Mouse (Mus musculus) hindbrain, embryonic 16.5 days (tissue): ENCODE data around the gene Ssbp3. TPM values are rescaled to one million over a fixed set of nuclear protein-coding genes. Genes with fewer than 3 reads are reported as not detected.

Source experiments
- ATAC-seq: fragments of 200-750 bp; cut with Nextera tagmentation; 2 replicates; pipeline ENCODE4 v1.8.0; 2017; ENCODE audit warnings: moderate TSS enrichment, moderate library complexity
- H3K27ac ChIP-seq: fragments of 300-500 bp; sonication (generic); 2 replicates; pipeline ENCODE4 v1.5.1; 2014; ENCODE audit warnings: low read depth, mild to moderate bottlenecking, control low read depth, low read length, moderate library complexity
- H3K27me3 ChIP-seq: fragments of 300-500 bp; sonication (generic); replicated peaks from 2 replicates; pipeline ENCODE4 v1.6.1; 2014; ENCODE audit warnings: low read length; ENCODE audit not compliant: control insufficient read depth, insufficient read depth
- H3K36me3 ChIP-seq: fragments of 300-500 bp; sonication (generic); 2 replicates; pipeline ENCODE4 v1.6.1; 2014; ENCODE audit warnings: mild to moderate bottlenecking, low read length, moderate library complexity, mixed read lengths; ENCODE audit not compliant: control insufficient read depth, insufficient read depth
- H3K4me1 ChIP-seq: fragments of 300-500 bp; sonication (generic); 2 replicates; pipeline ENCODE4 v1.6.1; 2014; ENCODE audit warnings: low read depth, low read length; ENCODE audit not compliant: control insufficient read depth, insufficient read depth
- H3K4me2 ChIP-seq: fragments of 300-500 bp; sonication (generic); 2 replicates; pipeline ENCODE4 v1.6.1; 2014; ENCODE audit warnings: mild to moderate bottlenecking, low read length, control low read depth, moderate library complexity
- H3K4me3 ChIP-seq: fragments of 300-500 bp; sonication (generic); 2 replicates; pipeline ENCODE4 v1.5.1; 2014; ENCODE audit warnings: mild to moderate bottlenecking, low read length, control low read depth, moderate library complexity
- H3K9ac ChIP-seq: fragments of 300-500 bp; sonication (generic); 2 replicates; pipeline ENCODE4 v1.6.1; 2014; ENCODE audit warnings: low read depth, mild to moderate bottlenecking, control low read depth, low read length, moderate library complexity
- H3K9me3 ChIP-seq: fragments of 300-500 bp; sonication (generic); 2 replicates; pipeline ENCODE4 v1.6.1; 2014; ENCODE audit warnings: mild to moderate bottlenecking, low read length, moderate library complexity; ENCODE audit not compliant: control insufficient read depth
- WGBS: fragments of 180-500 bp; shearing (Covaris S2); extraction: QIAGEN DNeasy Blood & Tissue Kit; methylation state at CpG from one replicate; pipeline ENCODE4 v1.1.7; 2014; 5-methylcytosine and 5-hydroxymethylcytosine counted together
- polyA plus RNA-seq: library from polyadenylated mRNA; unstranded; fragments of >200 nt; fragmentation: Nextera tagmentation; extraction: Ambion mirVana; gene quantifications from 2 replicates; pipeline ENCODE4 v1.2.1, GENCODE M21; 2015

Gene Ssbp3
- polyA plus RNA-seq, 1 experiment from 2014 or later, result 82.9 TPM

GRCm38 (mm10) chr4:107004346-107004745 lies 93.8 kb downstream of the Ssbp3 start:
- H3K4me2 ChIP-seq, result no peak overlapping the region
- H3K27me3 ChIP-seq, result no peaks in the 10 kb centered on the region
- H3K27ac ChIP-seq, result no peak overlapping the region
- H3K9ac ChIP-seq, result no peak overlapping the region
- ATAC-seq, result no peak
- peaks cover 24% of the 10 kb centered on the region for H3K4me1 ChIP-seq
- no peaks in the 10 kb centered on the region for H3K9me3 ChIP-seq
- no peak overlapping the region for H3K4me3 ChIP-seq
- no peaks in the 10 kb centered on the region for H3K36me3 ChIP-seq
- 74% methylated on average over 3 of the region's 3 CpGs for WGBS

- no peak for ATAC-seq
- WGBS, result 82% methylated on average over 5 of the region's 5 CpGs
- H3K4me3 ChIP-seq, result no peak overlapping the region
These were observed 94.7 kb downstream of the Ssbp3 start for GRCm38 (mm10) chr4:107005166-107005565.

GRCm38 (mm10) chr4:107006229-107006628 lies 95.7 kb downstream of the Ssbp3 start:
- Histone ChIP-seq H3K9me3 (no peaks in the 10 kb centered on the region), H3K4me3 (no peak overlapping the region), H3K4me1 (peaks cover 20% of the 10 kb centered on the region), H3K27me3 (no peaks in the 10 kb centered on the region), H3K27ac (no peak overlapping the region), H3K36me3 (no peaks in the 10 kb centered on the region), H3K9ac (no peak overlapping the region), H3K4me2 (no peak overlapping the region)
- 76% methylated on average over 4 of the region's 4 CpGs for WGBS
- ATAC-seq, result no peak

More at GRCm38 (mm10) chr4:107005166-107005565, 94.7 kb downstream of the Ssbp3 start:
- H3K4me1 ChIP-seq, result peaks cover 24% of the 10 kb centered on the region
- H3K4me2 ChIP-seq, result no peak overlapping the region
- no peak overlapping the region for H3K9ac ChIP-seq
- no peaks in the 10 kb centered on the region for H3K27me3 ChIP-seq
- no peaks in the 10 kb centered on the region for H3K9me3 ChIP-seq
- no peaks in the 10 kb centered on the region for H3K36me3 ChIP-seq
- H3K27ac ChIP-seq, result no peak overlapping the region

- WGBS, result 90% methylated on average over 6 of the region's 6 CpGs
- Histone ChIP-seq H3K9me3 (no peaks in the 10 kb centered on the region), H3K36me3 (no peaks in the 10 kb centered on the region), H3K27ac (no peak overlapping the region), H3K9ac (no peak overlapping the region), H3K4me2 (no peak overlapping the region), H3K4me1 (peaks cover 15% of the 10 kb centered on the region), H3K27me3 (no peaks in the 10 kb centered on the region), H3K4me3 (no peak overlapping the region)
- ATAC-seq, result no peak
These were observed 96.3 kb downstream of the Ssbp3 start for GRCm38 (mm10) chr4:107006807-107007206.

GRCm38 (mm10) chr4:107007359-107007758 lies 96.9 kb downstream of the Ssbp3 start:
- ATAC-seq, result no peak
- H3K4me2 ChIP-seq, result no peak overlapping the region
- peaks cover 9% of the 10 kb centered on the region for H3K4me1 ChIP-seq
- WGBS, result 88% methylated on average over 7 of the region's 8 CpGs
- H3K27me3 ChIP-seq, result no peaks in the 10 kb centered on the region
- no peak overlapping the region for H3K4me3 ChIP-seq
- no peaks in the 10 kb centered on the region for H3K36me3 ChIP-seq
- no peaks in the 10 kb centered on the region for H3K9me3 ChIP-seq
- no peak overlapping the region for H3K27ac ChIP-seq
- H3K9ac ChIP-seq, result no peak overlapping the region

- WGBS, result 95% methylated on average over 2 of the region's 2 CpGs
- H3K4me3 ChIP-seq, result no peak overlapping the region
- no peak overlapping the region for H3K9ac ChIP-seq
- H3K27ac ChIP-seq, result no peak overlapping the region
- no peaks in the 10 kb centered on the region for H3K9me3 ChIP-seq
- ATAC-seq, result no peak
- H3K4me1 ChIP-seq, result peaks cover 2% of the 10 kb centered on the region; the same call in 1 of the 2 replicates
- no peak overlapping the region for H3K4me2 ChIP-seq
- H3K36me3 ChIP-seq, result no peaks in the 10 kb centered on the region
- H3K27me3 ChIP-seq, result no peaks in the 10 kb centered on the region
These were observed 97.7 kb downstream of the Ssbp3 start for GRCm38 (mm10) chr4:107008161-107008560.

- Histone ChIP-seq H3K4me3 (no peak overlapping the region), H3K36me3 (no peaks in the 10 kb centered on the region), H3K4me2 (no peak overlapping the region), H3K4me1 (no peaks in the 10 kb centered on the region), H3K9ac (no peak overlapping the region), H3K27me3 (no peaks in the 10 kb centered on the region), H3K9me3 (no peaks in the 10 kb centered on the region), H3K27ac (no peak overlapping the region)
- no peak for ATAC-seq
- 83% methylated on average over 7 of the region's 7 CpGs for WGBS
These were observed 99.0 kb downstream of the Ssbp3 start for GRCm38 (mm10) chr4:107009548-107009947.

GRCm38 (mm10) chr4:107011325-107012004 lies 101.0 kb downstream of the Ssbp3 start:
- no peaks in the 10 kb centered on the region for H3K36me3 ChIP-seq
- H3K4me1 ChIP-seq, result peaks cover 12% of the 10 kb centered on the region
- H3K27ac ChIP-seq, result no peak overlapping the region
- H3K9me3 ChIP-seq, result no peaks in the 10 kb centered on the region
- H3K4me3 ChIP-seq, result no peak overlapping the region
- H3K4me2 ChIP-seq, result no peak overlapping the region
- no peak overlapping the region for H3K9ac ChIP-seq
- WGBS, result 86% methylated on average over 8 of the region's 8 CpGs
- no peak for ATAC-seq
- no peaks in the 10 kb centered on the region for H3K27me3 ChIP-seq

- 68% methylated on average over 13 of the region's 13 CpGs for WGBS
- Histone ChIP-seq H3K36me3 (no peaks in the 10 kb centered on the region), H3K4me2 (no peak overlapping the region), H3K27me3 (no peaks in the 10 kb centered on the region), H3K4me3 (no peak overlapping the region), H3K9ac (no peak overlapping the region), H3K9me3 (no peaks in the 10 kb centered on the region), H3K4me1 (peaks cover 17% of the 10 kb centered on the region), H3K27ac (no peak overlapping the region)
- ATAC-seq, result no peak
These were observed 101.5 kb downstream of the Ssbp3 start for GRCm38 (mm10) chr4:107012005-107012478.
